Mouse (Mus musculus) layer of hippocampus, postnatal 14 days (tissue): ENCODE results near the gene Ptprs. TPM values are rescaled to one million over a fixed set of nuclear protein-coding genes. Genes with fewer than 3 reads are reported as not detected.

ENCODE experiments used
- DNase-seq, 2 experiments: peaks; one replicate each; pipeline ENCODE4 v3.0.0; 2021 to 2022; ENCODE audit warnings: low spot score in 2 of 2, mixed read lengths in 1 of 2
- microRNA-seq, 2 experiments: library from miRNA; unstranded; fragments of <30 nt; microRNA quantifications; one replicate each; pipeline ENCODE4 v1.2.0; 2021
- total RNA-seq, 2 experiments: library from RNA; stranded (reverse); gene quantifications; 2 replicates each; pipeline ENCODE4 v1.2.3; 2021

The Ptprs gene
- total RNA-seq, 2 experiments from 2014 or later: 771 to 772 TPM

GRCm38 (mm10) chr17:56382997-56383396, 93.3 kb downstream of the Ptprs start:
- no peak for DNase-seq

DNA sequence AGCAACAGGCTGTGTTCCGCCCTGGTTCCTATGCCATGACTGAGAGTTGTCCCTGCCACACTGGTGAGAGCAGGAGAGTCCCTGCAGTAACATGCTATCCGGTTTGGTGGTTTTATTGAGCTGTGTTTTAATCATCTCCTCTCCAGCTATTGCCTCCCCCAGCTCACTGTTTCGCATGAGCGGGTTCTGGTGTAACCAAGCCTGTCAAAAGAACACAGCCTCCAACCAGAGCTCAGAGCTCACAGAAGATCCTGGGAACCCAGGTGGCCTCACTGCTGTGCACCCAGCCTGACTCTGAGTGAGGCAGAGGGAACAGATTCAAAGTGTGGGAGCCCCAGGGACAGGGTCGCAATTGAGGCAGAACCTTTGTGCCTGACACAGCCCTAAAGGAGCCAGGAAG, 95.1 kb downstream of the Ptprs start:
- no peak for DNase-seq

GRCm38 (mm10) chr17:56380286-56380685, 96.0 kb downstream of the Ptprs start:
- DNase-seq: peak; percentile 66 to 79

DNA sequence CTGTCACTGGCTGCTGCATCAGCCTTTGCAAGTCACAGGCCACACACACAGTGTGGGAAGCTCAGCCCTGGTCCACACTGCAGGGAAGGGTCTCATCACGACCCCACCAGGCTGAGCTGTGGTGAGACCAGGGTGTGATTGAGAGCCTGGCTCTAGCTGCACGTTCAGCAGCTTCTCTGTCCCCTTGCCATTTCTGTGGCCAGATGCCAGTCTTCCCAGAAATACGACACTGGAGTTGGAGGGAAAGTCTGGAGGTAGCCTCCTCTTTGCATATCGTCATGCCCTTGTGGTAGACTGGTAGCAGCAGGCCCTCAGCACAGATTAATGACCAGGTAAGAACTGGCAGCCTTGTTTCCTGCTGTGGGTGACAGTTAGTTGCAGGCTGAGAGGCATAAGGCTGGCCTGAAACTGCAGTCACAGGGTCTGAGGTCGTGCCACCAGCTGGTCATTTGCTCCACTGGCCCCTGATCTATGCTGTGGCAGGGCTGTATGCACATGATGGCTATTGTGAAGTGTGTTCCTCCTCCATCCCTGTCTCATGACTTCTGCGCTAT, 96.9 kb downstream of the Ptprs start:
- DNase-seq: no peak

DNA sequence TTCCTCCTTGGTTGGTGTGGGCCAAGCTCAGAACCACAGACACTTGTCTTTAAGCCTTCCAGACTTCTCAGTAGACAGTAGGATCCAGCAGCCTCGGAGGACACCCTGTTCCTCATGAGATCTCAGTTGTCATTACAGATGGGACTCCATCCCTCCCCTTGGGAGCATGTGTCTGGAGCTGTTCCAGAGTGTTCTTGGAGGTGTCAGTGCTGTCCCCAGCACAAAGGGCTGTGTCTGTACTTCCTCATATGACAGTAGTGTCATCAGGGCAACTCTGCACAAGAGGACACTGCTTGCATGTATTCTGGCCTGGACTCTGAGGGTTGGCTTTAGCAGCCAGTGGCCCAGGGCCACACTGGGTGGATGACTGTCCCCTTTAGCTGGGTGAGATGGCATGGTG, 101.4 kb downstream of the Ptprs start:
- no peak for DNase-seq

GRCm38 (mm10) chr17:56373136-56374034, 102.9 kb downstream of the Ptprs start:
- peak in 1 of 2 experiments; percentile 65 for DNase-seq

- DNase-seq: no peak
These were observed 104.2 kb downstream of the Ptprs start for GRCm38 (mm10) chr17:56372109-56372508.

- peak; percentile 55 to 80 for DNase-seq
These were observed 105.1 kb downstream of the Ptprs start for GRCm38 (mm10) chr17:56371029-56371660.

DNA sequence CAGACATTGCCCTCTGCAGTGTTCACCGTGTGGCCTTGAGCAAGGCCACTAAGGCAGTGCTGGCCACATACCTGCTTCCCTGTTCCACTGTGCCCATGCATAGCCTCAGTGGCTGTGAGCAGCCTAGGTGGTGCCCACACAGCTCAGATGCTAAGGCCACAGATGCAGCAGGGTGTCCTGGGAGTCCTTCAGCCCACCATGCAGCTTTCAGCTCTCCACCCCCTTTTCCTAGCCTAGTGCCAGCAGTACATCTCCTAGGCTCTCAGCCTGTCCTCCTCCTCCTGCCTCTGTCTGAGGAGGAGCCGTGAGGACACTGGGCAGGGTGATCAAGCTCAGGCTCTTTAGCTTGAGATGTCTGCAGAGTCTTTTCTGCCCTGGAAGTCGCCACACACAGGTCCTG, 106.2 kb downstream of the Ptprs start:
- DNase-seq: no peak

DNA sequence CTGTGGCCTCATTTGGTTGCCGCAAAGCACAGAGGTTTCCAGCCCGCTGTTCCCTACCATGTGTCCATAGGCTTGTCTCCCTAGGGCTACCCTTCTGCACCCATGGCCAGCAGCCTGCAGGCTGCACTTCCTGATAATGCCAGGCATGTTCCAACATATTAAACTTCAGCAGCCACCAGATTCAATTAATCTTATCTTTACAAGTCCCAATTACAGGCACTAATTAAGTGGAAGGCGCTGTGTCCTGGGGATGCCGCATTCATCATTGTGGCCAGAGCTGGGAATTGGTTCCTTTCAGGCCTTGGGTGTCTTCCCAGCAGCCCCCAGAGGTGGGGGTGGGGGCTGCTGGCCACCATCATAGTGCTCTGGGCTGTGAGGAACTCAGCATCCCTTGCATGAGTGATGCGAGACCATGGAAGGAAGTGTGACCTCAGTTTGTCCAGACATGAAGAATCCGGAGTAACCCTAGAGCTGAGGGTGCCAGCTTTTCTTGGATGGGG, 107.9 kb downstream of the Ptprs start:
- DNase-seq: no peak

- no peak for DNase-seq
These were observed 110.3 kb downstream of the Ptprs start for GRCm38 (mm10) chr17:56365791-56366673.

Small RNAs within 50 kb of the gene (microRNA-seq; reads per million reads assigned to microRNA genes)
- 1.1 to 4.1 reads per million in 2 experiments for gene Mir6977

Other genes starting within 250 kb of the Ptprs start
- gene Fem1a, start 219.7 kb downstream of the Ptprs start, total RNA-seq: 10 to 100 TPM; 41.6 to 44.7 TPM
- gene Ticam1, start 199.7 kb downstream of the Ptprs start, total RNA-seq: 1 to 10 TPM; 6.2 to 7.4 TPM
- gene Plin3, start 183.6 kb downstream of the Ptprs start, total RNA-seq: 1 to 10 TPM; 5.1 to 9.1 TPM
- gene Arrdc5, start 176.2 kb downstream of the Ptprs start, total RNA-seq: not detected
- gene Uhrf1, start 173.2 kb downstream of the Ptprs start, total RNA-seq: 1 to 10 TPM; 2.4 to 5.0 TPM
- 10 to 100 TPM; 79.7 to 84.5 TPM for gene Kdm4b, start 150.4 kb downstream of the Ptprs start, total RNA-seq
- not detected for gene Znrf4, start 35.9 kb upstream of the Ptprs start, total RNA-seq
- 1 to 10 TPM; 1.9 to 2.1 TPM for gene Gm20219, start 77.9 kb upstream of the Ptprs start, total RNA-seq
- gene Safb2, start 108.1 kb upstream of the Ptprs start, total RNA-seq: 100 to 1,000 TPM; 127 TPM
- 100 to 1,000 TPM; 131 to 147 TPM for gene Safb, start 108.3 kb upstream of the Ptprs start, total RNA-seq
- 100 to 1,000 TPM; 151 to 160 TPM for gene 2410015M20Rik, start 133.3 kb upstream of the Ptprs start, total RNA-seq
- 100 to 1,000 TPM; 403 to 409 TPM for gene Rpl36, start 136.9 kb upstream of the Ptprs start, total RNA-seq
- gene Lonp1, start 150.4 kb upstream of the Ptprs start, total RNA-seq: 10 to 100 TPM; 65.4 to 68.3 TPM
- gene Catsperd, start 151.7 kb upstream of the Ptprs start, total RNA-seq: under 1 TPM; 0.48 to 0.86 TPM
- 10 to 100 TPM; 83.9 to 85.3 TPM for gene Ranbp3, start 196.8 kb upstream of the Ptprs start, total RNA-seq
- 100 to 1,000 TPM; 220 to 270 TPM for gene Ndufa11, start 241.3 kb upstream of the Ptprs start, total RNA-seq
- 10 to 100 TPM; 10.4 to 12.5 TPM for gene Vmac, start 241.5 kb upstream of the Ptprs start, total RNA-seq